Mouse (Mus musculus): Measurements from ENCODE around the gene Slc16a11.

The Slc16a11 gene

GRCm38 (mm10) chr11:70201691-70202090, 10.9 kb upstream of the Slc16a11 start:
- no peak for DNase-seq (ENCODE audit: low read depth)

DNA sequence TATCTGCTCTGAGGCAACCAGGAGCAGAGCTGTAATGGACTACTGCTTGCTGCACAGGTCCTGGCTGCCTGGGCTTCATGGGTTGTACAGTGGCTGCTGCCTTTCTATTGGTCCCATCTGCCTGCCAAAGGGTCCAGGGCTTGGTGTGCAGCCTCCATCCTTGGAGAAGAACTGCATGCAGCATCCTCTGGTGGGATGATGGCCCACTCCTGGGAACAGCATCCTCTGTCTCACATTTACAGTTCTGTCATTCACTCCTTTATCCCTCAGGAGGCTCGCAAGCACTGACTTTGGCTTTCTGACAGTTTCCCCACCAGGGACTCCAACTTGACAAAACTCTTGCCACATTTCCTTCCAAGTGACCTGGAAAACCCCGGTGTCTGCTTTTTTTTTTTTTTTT, 5.8 kb upstream of the Slc16a11 start:
- no peak for DNase-seq (ENCODE audit: low read depth)

DNA sequence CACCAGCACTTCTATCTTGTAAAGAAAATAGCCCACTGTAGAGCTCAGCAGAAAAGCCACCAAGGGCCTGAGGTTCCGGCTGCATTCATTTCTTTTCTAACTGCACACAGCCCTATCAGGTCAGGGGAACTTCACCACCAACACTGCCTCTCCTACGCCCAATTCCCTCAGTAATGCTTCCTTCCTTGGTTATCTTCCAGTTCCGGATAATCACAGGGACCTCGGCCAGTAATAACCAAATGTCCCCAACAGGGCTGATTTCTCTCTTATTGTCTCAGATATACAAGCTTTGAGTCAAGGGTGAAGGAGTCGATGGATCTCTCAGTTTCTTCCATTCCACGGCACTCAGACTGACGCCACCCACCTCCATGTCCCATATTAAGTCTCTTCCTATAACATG, 5.3 kb upstream of the Slc16a11 start:
- no peak for DNase-seq (ENCODE audit: low read depth)

GRCm38 (mm10) chr11:70208778-70209388, 3.7 kb upstream of the Slc16a11 start:
- no peak for DNase-seq (ENCODE audit: low read depth)

- DNase-seq (ENCODE audit: low read depth), result no peak
Measured at GRCm38 (mm10) chr11:70210681-70211080, 1.9 kb upstream of the Slc16a11 start.

DNA sequence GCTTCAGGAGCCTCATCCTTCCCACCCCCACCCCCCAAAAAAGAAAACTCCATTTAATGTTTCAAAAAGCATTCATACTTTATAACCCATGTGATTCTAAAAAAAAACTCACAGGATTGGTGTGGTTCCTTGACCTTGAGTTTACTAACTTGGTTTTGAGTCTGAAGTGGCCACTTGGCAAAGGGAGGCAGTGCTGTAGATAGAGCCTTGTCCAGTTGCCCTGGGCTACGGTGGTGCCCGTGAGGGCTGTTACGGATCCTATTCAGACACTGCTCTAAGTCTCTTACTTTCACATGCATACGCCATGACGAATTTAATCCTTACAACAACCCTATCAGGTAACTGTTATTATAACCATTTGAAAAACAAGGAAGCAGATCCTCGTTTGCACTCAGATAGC, 580 bp upstream of the Slc16a11 start:
- DNase-seq (ENCODE audit: low read depth), result no peak

- DNase-seq (ENCODE audit: low read depth), result no peak
Measured at GRCm38 (mm10) chr11:70212896-70213295, 344 bp downstream of the Slc16a11 start.

GRCm38 (mm10) chr11:70213736-70214135, 1.2 kb downstream of the Slc16a11 start:
- DNase-seq (ENCODE audit: low read depth), result no peak

DNA sequence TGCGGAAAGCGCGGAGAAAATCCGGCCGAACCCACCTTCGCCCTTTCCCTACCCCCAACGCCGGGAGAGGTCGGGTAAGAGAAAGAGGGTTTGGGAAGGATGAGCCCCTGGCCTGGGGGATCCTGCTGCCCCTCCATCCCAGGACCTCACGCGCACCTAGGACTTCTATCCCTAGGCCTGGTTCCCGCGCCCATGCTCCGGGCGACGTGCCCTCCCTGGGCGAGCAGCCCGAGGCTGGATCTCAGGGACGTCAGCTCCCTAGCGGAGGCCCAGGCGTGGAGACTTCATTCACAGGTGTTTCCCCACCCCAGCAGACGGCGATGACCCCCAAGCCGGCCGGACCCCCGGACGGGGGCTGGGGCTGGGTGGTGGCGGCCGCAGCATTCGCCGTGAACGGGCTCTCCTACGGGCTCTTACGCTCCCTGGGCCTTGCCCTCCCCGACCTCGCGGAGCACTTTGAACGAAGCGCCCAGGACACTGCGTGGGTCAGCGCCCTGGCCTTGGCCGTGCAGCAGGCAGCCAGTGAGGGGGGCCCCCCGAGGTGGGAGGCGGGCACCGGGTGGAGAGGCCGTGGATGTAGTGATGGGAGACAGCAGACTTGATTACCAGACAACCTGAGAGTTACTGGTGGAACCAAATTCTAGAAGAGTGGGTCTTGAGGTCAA, 1.8 kb downstream of the Slc16a11 start:
- DNase-seq (ENCODE audit: low read depth), result no peak

- DNase-seq (ENCODE audit: low read depth), result no peak
Measured at GRCm38 (mm10) chr11:70214856-70215209, 2.3 kb downstream of the Slc16a11 start.

GRCm38 (mm10) chr11:70215301-70215700, 2.7 kb downstream of the Slc16a11 start:
- DNase-seq (ENCODE audit: low read depth), result no peak

- DNase-seq (ENCODE audit: low read depth), result no peak
Measured at GRCm38 (mm10) chr11:70216103-70216502, 3.6 kb downstream of the Slc16a11 start.

GRCm38 (mm10) chr11:70218039-70218438, 5.5 kb downstream of the Slc16a11 start:
- DNase-seq (ENCODE audit: low read depth), result no peak

DNA sequence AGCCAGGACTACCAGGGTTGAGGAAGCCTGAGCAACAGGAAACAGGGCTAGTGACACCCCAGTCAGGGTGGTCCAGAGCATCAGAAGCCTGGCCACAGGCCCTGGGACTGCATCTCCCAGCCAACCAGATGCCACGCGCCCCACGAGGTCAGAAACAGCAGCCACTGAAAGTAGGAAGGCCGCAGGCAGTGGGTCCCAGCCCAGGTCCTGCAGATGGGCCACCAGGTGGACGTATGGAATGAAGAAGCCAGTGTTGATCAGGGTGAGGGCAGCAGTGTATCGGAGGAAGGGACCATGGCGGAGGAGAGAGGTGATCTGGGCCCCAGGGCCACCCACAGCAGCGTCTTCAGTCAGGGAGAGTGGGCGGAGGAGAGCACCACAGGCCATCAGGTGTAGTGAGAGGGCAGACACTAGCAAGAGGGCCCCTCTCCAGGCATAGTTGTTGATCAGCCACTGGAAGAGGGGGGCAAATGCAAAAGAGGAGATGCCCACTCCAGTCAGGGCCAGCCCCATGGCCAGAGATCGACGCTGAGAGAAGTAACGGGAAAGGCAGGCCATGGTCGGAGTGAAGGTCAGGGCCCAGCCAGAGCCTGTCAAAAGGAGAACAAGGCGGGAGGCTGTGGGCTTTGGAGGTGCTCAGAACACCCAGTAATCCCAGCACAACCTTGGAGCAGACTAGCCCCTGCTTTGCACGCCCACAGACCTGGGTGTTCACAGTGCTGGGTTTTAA, 6.4 kb downstream of the Slc16a11 start:
- no peak for DNase-seq (ENCODE audit: low read depth)

DNA sequence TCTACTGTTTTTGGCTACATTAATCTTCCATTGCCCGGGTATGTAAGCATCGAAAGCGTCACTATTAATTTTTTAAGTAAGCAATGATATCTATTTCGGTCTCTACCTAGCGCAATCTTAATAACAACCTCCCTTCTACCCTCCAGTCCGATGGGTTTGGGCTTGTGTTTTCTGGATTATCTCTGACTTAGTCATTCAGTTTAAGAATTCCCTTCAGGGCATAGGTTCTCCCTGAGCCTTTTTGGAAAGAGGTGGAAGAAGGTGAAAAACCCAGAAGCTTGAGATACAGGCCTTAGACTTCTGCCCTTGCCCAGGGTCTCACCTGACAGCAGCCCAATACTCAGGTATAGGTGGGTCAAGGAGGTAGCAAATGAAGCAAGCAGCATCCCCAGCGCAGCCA, 7.3 kb downstream of the Slc16a11 start:
- DNase-seq (ENCODE audit: low read depth), result no peak

DNA sequence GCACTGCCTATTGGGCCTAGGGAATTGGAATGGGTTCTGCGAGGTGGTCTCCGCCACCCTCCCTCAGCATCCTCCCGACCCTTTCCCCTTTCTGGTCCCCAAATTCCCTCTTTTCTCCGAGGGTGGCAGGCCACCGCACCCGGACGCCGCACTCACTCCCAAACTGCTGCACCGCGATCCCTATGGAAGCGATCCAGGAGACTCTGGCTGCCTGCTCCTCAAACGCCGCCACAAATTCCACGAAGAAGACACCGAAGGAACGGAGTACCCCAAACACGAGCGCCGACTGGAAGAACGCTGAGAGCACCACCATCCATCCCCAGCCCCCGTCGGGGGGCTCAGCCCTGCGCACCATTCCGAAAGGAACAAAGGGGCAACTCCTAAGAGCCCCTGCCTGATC, 7.8 kb downstream of the Slc16a11 start:
- no peak for DNase-seq (ENCODE audit: low read depth)

DNA sequence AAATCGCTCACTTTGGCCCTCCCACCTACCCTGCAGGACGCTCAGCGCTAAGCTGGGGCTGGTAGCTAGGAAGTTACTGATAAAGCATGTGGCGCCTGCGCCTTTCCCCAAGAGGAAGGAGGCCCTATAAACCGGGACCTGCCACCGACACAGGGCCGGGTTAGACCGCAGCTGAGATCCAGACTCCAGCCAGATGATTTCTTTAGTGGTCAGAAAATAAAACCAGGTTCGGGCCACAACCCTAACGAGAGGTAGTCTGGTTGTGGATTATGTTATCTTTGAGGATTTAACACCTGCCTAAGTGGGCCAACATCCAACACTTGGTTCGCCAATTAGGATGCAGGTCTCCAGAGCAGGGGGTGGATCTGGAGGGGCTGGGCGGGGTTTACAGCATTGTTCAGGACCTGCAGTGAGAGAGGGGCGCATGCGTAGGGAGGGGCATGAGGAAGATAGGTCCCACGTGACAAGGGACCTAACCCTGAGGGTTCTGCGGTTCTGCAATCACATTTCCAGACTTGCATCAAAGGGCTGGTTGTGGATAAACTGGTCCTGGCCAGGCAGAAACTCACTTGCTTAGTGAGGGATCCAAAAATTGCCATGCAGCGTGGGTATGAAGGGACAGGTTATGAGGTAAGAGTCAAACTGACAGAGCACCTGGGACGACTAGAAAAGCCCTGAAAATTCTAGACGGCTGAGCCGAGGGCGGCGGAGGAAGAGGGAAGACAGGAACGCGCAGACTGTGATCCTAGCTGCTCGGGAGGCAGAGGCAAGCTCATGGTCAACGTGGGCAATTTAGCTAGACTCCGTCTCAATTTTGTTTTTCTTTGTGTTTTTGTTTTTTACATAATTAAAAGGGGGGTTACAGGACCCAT, 8.4 kb downstream of the Slc16a11 start, which contains the start of gene Slc16a13:
Gene Slc16a13, minus strand, starts transcription at position 334 of the 872 bp plus-strand sequence.
- DNase-seq (ENCODE audit: low read depth), result no peak

DNA sequence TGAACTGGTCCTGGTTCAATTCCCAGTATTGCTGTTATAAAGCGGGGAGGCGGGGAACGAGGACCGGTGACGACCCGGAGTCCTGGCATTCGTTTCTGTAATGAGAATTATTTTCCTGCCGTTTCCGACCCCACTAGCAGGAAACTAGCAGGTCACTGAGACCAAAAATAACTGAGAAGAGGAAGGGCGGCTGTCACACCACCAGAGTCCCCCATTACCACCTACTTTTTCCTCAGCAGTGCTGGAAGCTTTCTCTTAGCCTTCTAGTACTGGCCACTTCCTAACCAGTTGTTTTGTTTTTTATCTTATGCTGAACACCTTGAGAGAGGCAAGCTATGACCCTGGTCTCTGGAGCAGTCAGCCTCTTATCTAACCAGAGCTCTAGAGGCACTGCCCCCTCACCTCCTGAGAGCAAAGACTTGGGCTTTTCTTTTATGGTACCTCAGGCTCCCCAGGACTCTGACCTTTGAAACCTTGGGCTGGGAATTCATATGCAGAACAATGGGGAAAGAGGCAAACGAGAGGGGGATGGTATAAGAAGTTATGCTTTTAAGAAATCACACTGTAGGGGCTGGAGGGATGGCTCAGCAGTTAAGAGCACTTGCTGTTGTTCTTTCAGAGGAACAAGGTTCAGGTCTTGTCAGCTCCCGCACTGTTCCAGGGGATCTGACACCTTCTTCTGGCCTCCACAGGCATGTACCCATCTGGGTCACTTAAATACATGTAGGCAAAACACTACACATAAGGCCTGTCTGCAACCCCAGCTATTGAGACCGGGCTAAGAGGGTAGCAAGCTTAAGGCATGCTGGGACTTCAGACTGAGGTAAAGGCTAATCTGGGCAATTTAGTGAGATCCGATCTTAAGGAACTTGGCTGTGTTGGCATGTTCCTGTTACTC, 9.3 kb downstream of the Slc16a11 start:
- DNase-seq (ENCODE audit: low read depth), result no peak

DNA sequence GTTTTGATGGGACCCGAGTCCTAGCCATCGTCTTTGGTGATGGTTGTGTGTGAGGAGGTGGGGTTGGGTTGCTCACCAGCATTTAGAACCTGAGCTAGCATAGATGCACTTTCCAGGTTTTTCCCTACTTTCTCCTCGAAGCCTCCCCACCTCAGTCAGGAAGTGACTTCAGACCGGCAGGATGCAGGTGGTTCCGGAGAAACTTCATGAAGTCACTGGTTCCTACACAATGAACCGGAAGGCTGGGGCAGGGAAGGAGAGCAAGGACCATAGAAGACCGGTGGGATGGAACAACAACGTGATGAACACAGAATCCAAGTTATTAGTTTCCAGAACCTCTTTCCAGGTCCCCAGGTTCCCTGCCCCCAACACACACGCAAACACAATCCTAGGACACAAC, 11.2 kb downstream of the Slc16a11 start:
- no peak for DNase-seq (ENCODE audit: low read depth)

- DNase-seq (ENCODE audit: low read depth), result no peak
Measured at GRCm38 (mm10) chr11:70225798-70226601, 13.4 kb downstream of the Slc16a11 start.

DNA sequence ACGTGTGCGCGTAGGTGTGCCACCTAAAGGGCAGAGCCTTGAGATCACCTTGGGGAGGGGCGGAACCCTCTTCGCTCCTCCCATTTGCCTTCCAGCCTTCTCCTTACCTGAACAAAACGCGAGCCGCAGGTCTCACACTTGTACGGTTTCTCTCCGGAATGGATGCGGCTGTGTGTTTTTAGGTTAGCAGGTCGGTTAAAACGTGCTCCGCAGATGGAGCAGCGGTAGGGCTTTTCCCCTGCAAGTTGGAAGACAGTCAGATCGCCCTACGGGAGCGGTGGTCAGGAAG, 14.0 kb downstream of the Slc16a11 start:
- DNase-seq (ENCODE audit: low read depth), result no peak

Measured in fibroblast of lung, adult 2 months (primary cell).